Mouse (Mus musculus): Measurements from ENCODE around the gene Gm17087. TPM values are rescaled to one million over a fixed set of nuclear protein-coding genes. Genes with fewer than 3 reads are reported as not detected.

Gm17087 gene
- total and polyA plus RNA-seq, 3 experiments: 0.17 TPM; not detected in 2

DNA sequence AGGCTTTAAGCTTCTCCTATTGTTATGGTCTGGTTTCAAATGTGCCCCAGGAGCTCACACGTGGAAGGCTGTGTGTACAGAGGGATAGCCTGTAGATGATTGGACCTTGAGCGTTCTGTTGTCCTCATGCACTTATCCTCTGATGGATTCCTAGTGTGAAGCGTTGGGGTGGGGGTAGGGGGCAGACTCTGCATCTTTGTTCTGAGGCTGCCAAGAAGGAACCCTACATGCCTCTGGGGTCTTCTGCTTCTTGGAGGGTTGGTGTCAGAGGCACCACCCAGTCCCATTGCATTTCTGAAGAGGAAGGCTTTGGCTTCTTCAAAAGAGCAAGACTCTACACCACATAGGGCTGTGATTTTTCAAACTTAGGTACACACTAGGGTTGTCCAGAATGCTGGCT, 13.1 kb downstream of the Gm17087 start:
- no peak for DNase-seq (ENCODE audit: low read depth, low spot score)
- H3K9ac ChIP-seq (ENCODE audit: control insufficient read depth, low read depth, low read length, poor library complexity, severe bottlenecking): no peak overlapping the region
- no peak overlapping the region for H3K4me3 ChIP-seq (ENCODE audit: control insufficient read depth in 1 of 2, insufficient read depth in 1 of 2, low read depth in 2 of 2, low read length in 2 of 2)
- no peak for TF ChIP-seq POLR2AphosphoS2 (IDR thresholded peaks at IDR 0.05; ENCODE audit: low read length)
- TF ChIP-seq ZMIZ1 (IDR thresholded peaks at IDR 0.05; ENCODE audit: low read depth, low read length): no peak
- TF ChIP-seq ZC3H11A (IDR thresholded peaks at IDR 0.05; ENCODE audit: low read depth, low read length): no peak
- TF ChIP-seq ETS1 (IDR thresholded peaks at IDR 0.05; ENCODE audit: low read depth, low read length): no peak
- TF ChIP-seq MAFK (IDR thresholded peaks at IDR 0.05; ENCODE audit: borderline replicate concordance, low read depth, low read length): no peak
- no peak for TF ChIP-seq ELF1 (IDR thresholded peaks at IDR 0.05; ENCODE audit: low read depth, low read length)
- no peak for TF ChIP-seq CHD1 (IDR thresholded peaks at IDR 0.05; ENCODE audit: low read depth, low read length)
- no peak for TF ChIP-seq UBTF (IDR thresholded peaks at IDR 0.05; ENCODE audit: borderline replicate concordance, insufficient read depth, low read depth, low read length)
- no peak for TF ChIP-seq MAZ (IDR thresholded peaks at IDR 0.05; ENCODE audit: low read depth, low read length)
- no peak for TF ChIP-seq EP300 (IDR thresholded peaks at IDR 0.05; ENCODE audit: low read depth in 1 of 2, low read length in 2 of 2)
- TF ChIP-seq MEF2A (IDR thresholded peaks at IDR 0.05; ENCODE audit: extremely low read depth, insufficient replicate concordance, low read depth, low read length, poor library complexity, severe bottlenecking): no peak
- no peak for TF ChIP-seq TAL1 (IDR thresholded peaks at IDR 0.05; ENCODE audit: low read length)
- no peak for TF ChIP-seq TCF12 (IDR thresholded peaks at IDR 0.05; ENCODE audit: low read depth, low read length)
- TF ChIP-seq TBP (IDR thresholded peaks at IDR 0.05; ENCODE audit: low read depth, low read length): no peak
- TF ChIP-seq HCFC1 (IDR thresholded peaks at IDR 0.05; ENCODE audit: low read depth, low read length): no peak
- TF ChIP-seq MXI1 (IDR thresholded peaks at IDR 0.05; ENCODE audit: low read depth, low read length): no peak
- H3K79me2 ChIP-seq (ENCODE audit: control insufficient read depth, insufficient read depth, low read length, poor library complexity): no peaks in the 10 kb centered on the region
- H3K27ac ChIP-seq (ENCODE audit: control insufficient read depth, low read depth, low read length): no peak overlapping the region
- H3K27me3 ChIP-seq (ENCODE audit: control insufficient read depth in 1 of 2, insufficient read depth in 2 of 2, low read length in 2 of 2): peaks cover 0 to 1% of the 10 kb centered on the region in 2 experiments; a peak in 2 of 4 replicates
- no peaks in the 10 kb centered on the region for H3K9me3 ChIP-seq (replicated peaks; ENCODE audit: insufficient read depth, low read length)
- H3K36me3 ChIP-seq (ENCODE audit: control insufficient read depth in 1 of 2, insufficient read depth in 2 of 2, low read length in 2 of 2): no peaks in the 10 kb centered on the region
- no peaks in the 10 kb centered on the region for H3K4me1 ChIP-seq (ENCODE audit: control insufficient read depth in 1 of 2, insufficient read depth in 2 of 2, low read length in 2 of 2)

DNA sequence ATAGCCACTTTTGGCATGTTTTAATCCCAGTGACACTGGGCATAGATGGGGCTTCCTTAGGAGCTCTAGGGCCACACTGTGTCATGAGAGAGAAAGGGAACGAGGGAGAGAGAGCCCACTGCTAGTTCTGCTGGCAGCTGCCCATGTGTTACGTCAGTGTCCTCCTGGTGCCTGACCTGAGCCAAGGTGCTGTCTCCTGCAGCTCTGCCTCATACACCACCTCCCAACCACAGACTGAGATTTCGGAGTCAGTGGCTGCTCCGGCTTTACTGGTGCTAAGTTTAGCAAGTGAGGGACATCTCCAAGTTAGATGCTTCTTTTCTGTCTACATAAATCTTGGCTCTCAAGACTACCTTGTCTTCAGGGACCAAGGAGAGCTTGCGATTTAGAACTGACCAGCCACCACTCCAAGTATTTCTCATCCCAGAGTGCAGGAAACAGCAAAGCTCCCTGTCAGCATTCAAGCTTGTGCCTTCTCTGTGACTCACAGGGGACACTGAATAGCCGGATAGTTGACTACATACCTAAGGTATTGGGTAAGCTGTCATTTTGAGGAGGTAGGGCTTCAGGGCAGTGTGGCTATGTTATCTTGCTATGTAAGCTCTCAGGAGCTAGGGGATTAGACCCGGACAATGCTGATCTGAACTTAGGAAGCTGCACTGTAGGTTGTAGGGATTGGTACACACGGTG, 14.3 kb downstream of the Gm17087 start:
- peaks cover 0 to 1% of the 10 kb centered on the region in 2 experiments; a peak in 2 of 4 replicates for H3K27me3 ChIP-seq (ENCODE audit: control insufficient read depth in 1 of 2, insufficient read depth in 2 of 2, low read length in 2 of 2)
- H3K9me3 ChIP-seq (replicated peaks; ENCODE audit: insufficient read depth, low read length): no peaks in the 10 kb centered on the region
- H3K36me3 ChIP-seq (ENCODE audit: control insufficient read depth in 1 of 2, insufficient read depth in 2 of 2, low read length in 2 of 2): no peaks in the 10 kb centered on the region
- no peaks in the 10 kb centered on the region for H3K79me2 ChIP-seq (ENCODE audit: control insufficient read depth, insufficient read depth, low read length, poor library complexity)
- TF ChIP-seq POLR2AphosphoS2 (IDR thresholded peaks at IDR 0.05; ENCODE audit: low read length) (no peak), ETS1 (IDR thresholded peaks at IDR 0.05; ENCODE audit: low read depth, low read length) (no peak), UBTF (IDR thresholded peaks at IDR 0.05; ENCODE audit: borderline replicate concordance, insufficient read depth, low read depth, low read length) (no peak), USF1 (IDR thresholded peaks at IDR 0.05; ENCODE audit: low read depth, low read length) (no peak), NRF1 (IDR thresholded peaks at IDR 0.05; ENCODE audit: insufficient read depth, low read depth, low read length, poor library complexity, severe bottlenecking) (no peak), KAT2A (conservative IDR thresholded peaks at IDR 0.05; ENCODE audit: low read depth, low read length) (no peak), TBP (IDR thresholded peaks at IDR 0.05; ENCODE audit: low read depth, low read length) (no peak), GABPA (IDR thresholded peaks at IDR 0.05; ENCODE audit: low read depth, low read length) (no peak)
- no peaks in the 10 kb centered on the region for H3K4me1 ChIP-seq (ENCODE audit: control insufficient read depth in 1 of 2, insufficient read depth in 2 of 2, low read length in 2 of 2)
- no peak overlapping the region for H3K9ac ChIP-seq (ENCODE audit: control insufficient read depth, low read depth, low read length, poor library complexity, severe bottlenecking)
- H3K4me3 ChIP-seq (ENCODE audit: control insufficient read depth in 1 of 2, insufficient read depth in 1 of 2, low read depth in 2 of 2, low read length in 2 of 2): no peak overlapping the region
- no peak overlapping the region for H3K27ac ChIP-seq (ENCODE audit: control insufficient read depth, low read depth, low read length)
- DNase-seq (ENCODE audit: low read depth, low spot score): no peak

Data from MEL (cell line).